Mouse (Mus musculus) intestine, postnatal 0 days (tissue): ENCODE measurements around the gene Bub1b. TPM values are rescaled to one million over a fixed set of nuclear protein-coding genes. Genes with fewer than 3 reads are reported as not detected.

Experiments
- ATAC-seq: fragments of 200-750 bp; cut with Nextera tagmentation; 2 replicates; pipeline ENCODE4 v1.8.0; 2017; ENCODE audit warnings: mild to moderate bottlenecking, moderate TSS enrichment, moderate library complexity
- H3K27ac ChIP-seq: fragments of 300-500 bp; sonication (generic); 2 replicates; pipeline ENCODE4 v1.5.1; 2014; ENCODE audit warnings: mild to moderate bottlenecking, low read depth, low read length, moderate library complexity
- H3K27me3 ChIP-seq: fragments of 300-500 bp; sonication (generic); replicated peaks from 2 replicates; pipeline ENCODE4 v1.6.1; 2014; ENCODE audit warnings: low read length, mixed read lengths; ENCODE audit not compliant: control insufficient read depth, insufficient read depth
- H3K36me3 ChIP-seq: fragments of 300-500 bp; sonication (generic); 2 replicates; pipeline ENCODE4 v1.6.1; 2014; ENCODE audit warnings: mild to moderate bottlenecking, moderate library complexity; ENCODE audit not compliant: control insufficient read depth, insufficient read depth
- H3K4me1 ChIP-seq: fragments of 300-500 bp; sonication (generic); replicated peaks from 2 replicates; pipeline ENCODE4 v1.6.1; 2014; ENCODE audit warnings: antibody characterized with exemption, low read length, mixed read lengths; ENCODE audit not compliant: control insufficient read depth, insufficient read depth
- H3K4me2 ChIP-seq: fragments of 300-500 bp; sonication (generic); replicated peaks from 2 replicates; pipeline ENCODE4 v1.6.1; 2014; ENCODE audit warnings: low read depth, mild to moderate bottlenecking, moderate library complexity
- H3K4me3 ChIP-seq: fragments of 300-500 bp; sonication (generic); 2 replicates; pipeline ENCODE4 v1.5.1; 2014; ENCODE audit warnings: low read depth, low read length
- H3K9ac ChIP-seq: fragments of 300-500 bp; sonication (generic); 2 replicates; pipeline ENCODE4 v1.6.1; 2014; ENCODE audit warnings: mild to moderate bottlenecking, low read depth, low read length
- H3K9me3 ChIP-seq: fragments of 300-500 bp; sonication (generic); 2 replicates; pipeline ENCODE4 v1.6.1; 2016; ENCODE audit warnings: mixed run types; ENCODE audit not compliant: control insufficient read depth
- CTCF ChIP-seq: sonication (generic); IDR thresholded peaks from 2 replicates; pipeline ENCODE4 v1.5.1; 2016; ENCODE audit warnings: low read depth, mild to moderate bottlenecking, control low read depth, antibody characterized with exemption, moderate library complexity
- WGBS: fragments of 180-500 bp; shearing (Covaris S2); extraction: QIAGEN DNeasy Blood & Tissue Kit; methylation state at CpG from one replicate; pipeline ENCODE4 v1.1.7; 2014; 5-methylcytosine and 5-hydroxymethylcytosine counted together
- polyA plus RNA-seq: library from polyadenylated mRNA; unstranded; fragments of >200 nt; fragmentation: Nextera tagmentation; extraction: Ambion mirVana; gene quantifications from 2 replicates; pipeline ENCODE4 v1.2.1, GENCODE M21; 2015

The Bub1b gene
- polyA plus RNA-seq, 1 experiment from 2014 or later: 9.9 TPM

DNA sequence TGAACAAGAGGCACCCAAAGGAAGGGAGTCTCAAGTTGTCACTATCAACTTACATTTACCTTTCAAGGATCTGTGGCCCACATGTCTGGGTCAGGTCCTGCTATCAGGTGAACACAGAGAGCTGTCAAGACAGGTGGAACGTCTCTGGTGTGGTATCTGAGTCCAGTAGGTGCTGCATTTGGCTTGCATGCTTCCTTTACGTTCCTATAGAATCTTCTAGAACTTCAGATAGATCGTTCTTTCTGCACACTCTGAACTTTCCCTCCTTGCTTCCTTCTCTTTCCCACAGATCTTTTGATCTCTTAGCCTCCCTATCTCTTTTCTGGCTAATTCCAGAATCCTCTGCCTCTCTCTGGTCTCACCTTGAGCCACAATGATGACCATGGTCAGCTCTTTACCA, 39.6 kb upstream of the Bub1b start:
- Histone ChIP-seq H3K9me3 (no peaks in the 10 kb centered on the region), H3K4me3 (no peak overlapping the region), H3K4me2 (no peak overlapping the region), H3K9ac (no peak overlapping the region), H3K36me3 (no peaks in the 10 kb centered on the region), H3K27ac (no peak overlapping the region), H3K27me3 (no peaks in the 10 kb centered on the region), H3K4me1 (no peaks in the 10 kb centered on the region)
- ATAC-seq: no peak
- TF ChIP-seq CTCF: no peak
- WGBS: 87% methylated on average over 3 of the region's 3 CpGs

DNA sequence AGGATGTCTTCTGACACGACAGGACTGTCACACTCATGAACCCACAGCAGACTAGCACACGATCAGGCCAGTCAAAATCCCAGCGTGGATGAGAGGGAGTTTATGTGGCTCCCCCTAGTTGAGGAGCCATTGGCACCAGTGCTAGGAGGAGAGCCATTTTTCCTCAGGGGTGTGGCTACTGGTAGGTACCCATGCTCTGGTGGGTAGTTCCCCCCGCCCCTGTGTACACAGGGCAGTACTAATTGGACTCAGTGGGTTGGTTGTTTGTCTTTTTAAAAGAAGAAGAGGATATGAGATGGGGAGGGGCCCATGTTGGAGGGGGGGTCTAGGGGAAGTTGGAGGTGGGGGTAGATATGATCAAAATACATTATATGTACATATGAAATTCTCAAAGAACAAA, 36.0 kb upstream of the Bub1b start:
- Histone ChIP-seq H3K9ac (no peak overlapping the region), H3K9me3 (no peaks in the 10 kb centered on the region), H3K36me3 (no peaks in the 10 kb centered on the region), H3K27ac (no peak overlapping the region), H3K27me3 (no peaks in the 10 kb centered on the region), H3K4me2 (no peak overlapping the region), H3K4me3 (no peak overlapping the region), H3K4me1 (no peaks in the 10 kb centered on the region)
- ATAC-seq: no peak
- WGBS: 76% methylated on average over 4 of the region's 4 CpGs
- TF ChIP-seq CTCF: no peak

- Histone ChIP-seq H3K36me3 (no peaks in the 10 kb centered on the region), H3K4me3 (no peak overlapping the region), H3K9me3 (no peaks in the 10 kb centered on the region), H3K27ac (no peak overlapping the region), H3K9ac (no peak overlapping the region), H3K4me2 (no peak overlapping the region), H3K27me3 (no peaks in the 10 kb centered on the region), H3K4me1 (no peaks in the 10 kb centered on the region)
- ATAC-seq: no peak
- WGBS: 89% methylated on average over 3 of the region's 3 CpGs
- no peak for TF ChIP-seq CTCF
Observed at GRCm38 (mm10) chr2:118562431-118562830, 35.6 kb upstream of the Bub1b start.

DNA sequence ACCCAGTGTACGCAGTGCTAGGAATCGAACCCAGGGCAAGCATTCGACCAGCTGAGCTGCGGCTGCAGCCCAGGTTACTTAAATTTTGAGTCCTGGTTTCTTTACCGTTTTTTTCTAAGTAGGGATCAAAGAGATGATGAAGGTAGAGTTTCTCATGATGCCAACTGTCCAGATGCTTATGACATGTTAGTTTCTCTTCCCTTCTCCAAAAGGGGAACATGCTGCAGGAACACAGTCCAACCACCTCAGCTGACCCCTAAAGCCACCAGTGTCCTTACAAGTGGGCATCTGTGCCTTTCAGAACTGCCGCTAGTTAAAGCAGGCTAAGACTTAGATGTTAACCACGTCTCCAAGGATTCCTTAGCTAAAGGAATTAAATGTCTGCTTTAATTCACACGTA, 30.8 kb upstream of the Bub1b start:
- H3K27me3 ChIP-seq: no peaks in the 10 kb centered on the region
- no peak overlapping the region for H3K4me2 ChIP-seq
- H3K4me3 ChIP-seq: no peak overlapping the region
- no peaks in the 10 kb centered on the region for H3K9me3 ChIP-seq
- H3K9ac ChIP-seq: no peak overlapping the region
- no peak for ATAC-seq
- no peaks in the 10 kb centered on the region for H3K4me1 ChIP-seq
- 83% methylated on average over 8 of the region's 8 CpGs for WGBS
- TF ChIP-seq CTCF: no peak
- H3K27ac ChIP-seq: no peak overlapping the region
- no peaks in the 10 kb centered on the region for H3K36me3 ChIP-seq

DNA sequence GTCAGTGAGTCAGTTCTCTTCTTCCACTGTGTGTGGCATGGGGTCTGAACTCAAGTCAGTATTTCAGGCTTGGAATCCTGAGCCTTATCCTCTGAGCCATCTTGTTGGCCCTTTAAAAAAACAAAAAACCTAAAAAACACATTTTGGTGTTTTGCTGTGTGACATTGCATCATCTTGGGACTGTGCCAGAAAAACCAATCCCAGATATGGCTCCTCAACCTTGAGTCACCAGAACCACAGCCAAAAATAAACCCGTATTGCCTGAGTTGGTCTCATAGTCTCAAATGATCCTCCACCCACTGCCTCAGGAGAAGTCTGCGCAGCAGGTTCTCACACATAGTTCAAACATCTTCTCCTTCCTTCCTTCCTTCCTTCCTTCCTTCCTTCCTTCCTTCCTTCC, 27.1 kb upstream of the Bub1b start:
- ATAC-seq: no peak
- Histone ChIP-seq H3K9ac (no peak overlapping the region), H3K27me3 (no peaks in the 10 kb centered on the region), H3K9me3 (no peaks in the 10 kb centered on the region), H3K27ac (no peak overlapping the region), H3K36me3 (no peaks in the 10 kb centered on the region), H3K4me3 (no peak overlapping the region), H3K4me2 (no peak overlapping the region), H3K4me1 (no peaks in the 10 kb centered on the region)
- TF ChIP-seq CTCF: no peak
- WGBS: 81% methylated on average over 2 of the region's 2 CpGs

DNA sequence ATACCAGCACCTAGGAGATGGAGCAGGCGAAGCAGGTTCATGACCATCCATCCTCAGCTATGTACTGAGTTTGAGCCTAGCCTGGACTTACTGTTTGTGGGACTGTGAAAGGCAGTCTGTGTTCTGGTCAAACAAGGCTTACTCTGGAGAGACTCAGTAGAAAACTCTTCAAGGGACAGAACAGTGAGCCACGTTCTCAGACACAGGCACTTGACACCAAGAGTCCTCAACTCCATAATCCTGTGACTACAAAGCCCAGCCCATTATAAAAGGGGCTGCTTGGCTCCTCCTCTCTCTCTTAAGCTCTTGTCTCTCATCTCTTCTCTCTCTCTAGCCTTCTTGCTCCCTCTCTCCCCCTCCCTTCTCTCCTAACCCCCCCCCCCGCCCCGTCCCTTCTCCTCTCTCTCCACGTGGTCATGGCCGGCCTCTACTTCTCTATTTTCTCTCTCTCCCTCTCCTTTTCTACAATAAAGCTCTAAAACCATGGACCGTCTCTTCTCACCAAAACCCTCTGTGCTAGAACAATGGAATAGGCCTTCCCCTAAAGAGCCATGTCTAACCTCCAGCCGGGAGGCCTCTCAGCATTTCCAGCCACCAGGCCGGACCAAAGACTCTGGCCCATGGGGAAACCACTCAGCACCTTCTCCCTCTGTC, 25.7 kb upstream of the Bub1b start:
- Histone ChIP-seq H3K9ac (no peak overlapping the region), H3K36me3 (no peaks in the 10 kb centered on the region), H3K27ac (no peak overlapping the region), H3K9me3 (no peaks in the 10 kb centered on the region), H3K4me2 (no peak overlapping the region), H3K4me1 (no peaks in the 10 kb centered on the region), H3K4me3 (no peak overlapping the region), H3K27me3 (no peaks in the 10 kb centered on the region)
- no peak for ATAC-seq
- WGBS: 81% methylated on average over 9 of the region's 9 CpGs
- no peak for TF ChIP-seq CTCF

GRCm38 (mm10) chr2:118573135-118573534, 24.9 kb upstream of the Bub1b start:
- no peak for TF ChIP-seq CTCF

More at GRCm38 (mm10) chr2:118573135-118573534, 24.9 kb upstream of the Bub1b start:
- Histone ChIP-seq H3K27ac (no peak overlapping the region), H3K27me3 (no peaks in the 10 kb centered on the region), H3K4me3 (no peak overlapping the region), H3K9me3 (no peaks in the 10 kb centered on the region), H3K36me3 (no peaks in the 10 kb centered on the region), H3K4me2 (no peak overlapping the region), H3K9ac (no peak overlapping the region), H3K4me1 (no peaks in the 10 kb centered on the region)
- no peak for ATAC-seq
- WGBS: 58% methylated on average over 3 of the region's 3 CpGs
